Mouse (Mus musculus) heart, adult 2 months (tissue): Measurements from ENCODE around the gene Fosb.

Experiments used
- CTCF ChIP-seq: fragments of 200-600 bp; IDR thresholded peaks from 2 replicates; pipeline ENCODE4 v1.8.1; 2022; ENCODE audit warnings: antibody characterized with exemption, mild to moderate bottlenecking, moderate library complexity
- POLR2A ChIP-seq: fragments of 200-500 bp; IDR thresholded peaks from 2 replicates; pipeline ENCODE4 v1.6.1; 2011; ENCODE audit warnings: mild to moderate bottlenecking, low read depth, low read length, control low read depth; ENCODE audit not compliant: insufficient read depth

DNA sequence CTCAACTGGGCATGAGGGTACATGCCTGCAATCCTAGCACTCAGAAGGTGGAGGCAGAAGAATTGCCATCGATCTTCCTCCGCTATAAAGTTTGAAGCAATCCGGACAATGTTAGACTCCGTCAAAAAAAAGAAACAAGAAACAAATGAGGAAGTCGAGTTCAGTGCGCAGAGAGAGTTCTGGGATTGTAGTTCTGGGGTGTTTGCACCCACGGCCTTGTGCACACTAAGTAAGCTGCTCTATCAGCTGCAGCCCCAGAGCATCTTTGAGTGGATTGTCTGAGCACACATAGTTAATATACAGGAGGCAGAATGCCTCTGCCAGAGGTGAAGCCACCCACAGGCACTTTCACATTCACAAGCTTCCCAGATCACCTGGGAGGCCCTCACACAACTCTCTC is 8.8 kb upstream of the Fosb start:
- TF ChIP-seq CTCF (no peak), POLR2A (no peak)
